Mouse (Mus musculus) lung, adult 2 months (tissue): Measurements from ENCODE around the gene Hoxd1.

Experiments used
- CTCF ChIP-seq: fragments of 200-500 bp; IDR thresholded peaks from 2 replicates; pipeline ENCODE4 v1.5.1; 2011; ENCODE audit warnings: mild to moderate bottlenecking, low read length, control low read depth; ENCODE audit not compliant: insufficient read depth
- POLR2A ChIP-seq: fragments of 200-500 bp; IDR thresholded peaks from 2 replicates; pipeline ENCODE4 v1.6.1; 2011; ENCODE audit warnings: low read depth, mild to moderate bottlenecking, control low read depth, low read length, borderline replicate concordance; ENCODE audit errors: extremely low read depth

DNA sequence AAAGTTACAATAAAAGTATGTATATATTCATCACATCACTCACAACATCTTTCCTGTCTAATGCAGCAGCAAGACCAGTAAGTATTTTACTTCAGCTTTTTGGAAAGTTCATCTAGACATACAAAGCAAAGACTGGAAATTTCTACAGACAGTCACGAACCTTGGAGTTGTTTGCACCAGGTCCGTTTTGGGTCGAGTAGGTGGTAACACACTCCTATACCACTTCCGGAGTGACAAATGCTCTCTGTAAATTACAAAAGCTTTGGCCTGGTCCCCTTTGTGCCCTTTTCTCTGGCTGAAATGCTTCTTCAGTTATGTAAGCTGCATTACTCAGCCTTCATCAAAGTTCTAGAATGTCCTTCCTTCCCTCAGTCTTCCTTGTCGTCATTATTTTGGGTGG, 9.1 kb upstream of the Hoxd1 start:
- no peak for TF ChIP-seq POLR2A
- TF ChIP-seq CTCF: no peak
